In genomic region chr11:97338977-97339315, GRCm38 (mm10) we compare ENCODE assay signal across 9 mouse cellular contexts. TPM values are rescaled to one million over a fixed set of nuclear protein-coding genes. Genes with fewer than 3 reads are reported as not detected.
DNase-seq lines count a peak whose midpoint lies in the region; ATAC-seq lines count a peak whose summit lies in the region.
"Had no signal": no experiment of that assay in that cellular context is flagged by ENCODE, and none has a peak within 500 bp of the region (broad histone marks: within the 10 kb centered on the region; RNA-seq: fewer than 3 reads in every experiment).

No protein-coding gene starts in this region.

- H3K4me2 ChIP-seq in neural tube, embryonic 11.5 days (ENCODE audit: low read depth): no peak overlapping the region
- H3K4me2 ChIP-seq in forebrain, embryonic 15.5 days (replicated peaks): peak overlapping the region; percentile 29
- peak overlapping the region; percentile 13; the same call in 1 of the 2 replicates for H3K4me2 ChIP-seq in midbrain, embryonic 16.5 days (ENCODE audit: low read length)

- no peaks in the 10 kb centered on the region for H3K27me3 ChIP-seq in neural tube, embryonic 11.5 days (ENCODE audit: control insufficient read depth, insufficient read depth, low read length)
- no peaks in the 10 kb centered on the region for H3K27me3 ChIP-seq in forebrain, embryonic 15.5 days
- no peaks in the 10 kb centered on the region for H3K27me3 ChIP-seq in midbrain, embryonic 16.5 days (ENCODE audit: control insufficient read depth, insufficient read depth, low read depth, low read length)

- peak; percentile 8 for DNase-seq in neural tube, embryonic 11.5 days (ENCODE audit: low spot score)
- no peak for DNase-seq in neural tube, embryonic 10.5 days (ENCODE audit: extremely low spot score, low spot score)
- peak; percentile 66 to 69 for DNase-seq in heart, postnatal 36 days
- DNase-seq in layer of hippocampus, postnatal 10 days (ENCODE audit: low spot score in 2 of 2): peak; percentile 63 to 79
- DNase-seq in urinary bladder, postnatal 25 days (ENCODE audit: low spot score): peak; percentile 52
- no peak for DNase-seq in yolk sac, embryonic 10.5 days (ENCODE audit: low spot score)

- no peak overlapping the region for H3K27ac ChIP-seq in neural tube, embryonic 11.5 days (ENCODE audit: low read depth, low read length)
- H3K27ac ChIP-seq in forebrain, embryonic 15.5 days (replicated peaks): peak overlapping the region; percentile 45; the same call in 1 of the 2 replicates
- no peak overlapping the region for H3K27ac ChIP-seq in midbrain, embryonic 16.5 days (ENCODE audit: low read length)

- WGBS in neural tube, embryonic 11.5 days: 58% methylated on average over 17 of the region's 17 CpGs
- WGBS in forebrain, embryonic 15.5 days: 26% methylated on average over 17 of the region's 17 CpGs
- WGBS in midbrain, embryonic 16.5 days: 36% methylated on average over 17 of the region's 17 CpGs

- H3K36me3 ChIP-seq in neural tube, embryonic 11.5 days (ENCODE audit: control insufficient read depth, insufficient read depth, low read length): no peaks in the 10 kb centered on the region
- no peaks in the 10 kb centered on the region for H3K36me3 ChIP-seq in forebrain, embryonic 15.5 days
- no peaks in the 10 kb centered on the region for H3K36me3 ChIP-seq in midbrain, embryonic 16.5 days (ENCODE audit: control insufficient read depth, insufficient read depth, low read length)
- H3K36me3 ChIP-seq: G1E had no signal

- no peak overlapping the region for H3K9ac ChIP-seq in neural tube, embryonic 11.5 days (ENCODE audit: low read length)
- H3K9ac ChIP-seq in forebrain, embryonic 15.5 days (replicated peaks): peak overlapping the region; percentile 25; the same call in 1 of the 2 replicates
- H3K9ac ChIP-seq in midbrain, embryonic 16.5 days (ENCODE audit: low read depth, low read length): no peak overlapping the region

- no peak for ATAC-seq in neural tube, embryonic 11.5 days (ENCODE audit: insufficient read depth, low FRiP score, low TSS enrichment)
- ATAC-seq in forebrain, embryonic 15.5 days (replicated peaks): no peak
- ATAC-seq in midbrain, embryonic 16.5 days: no peak

- no peaks in the 10 kb centered on the region for H3K9me3 ChIP-seq in neural tube, embryonic 11.5 days (ENCODE audit: control insufficient read depth, low read length)
- no peaks in the 10 kb centered on the region for H3K9me3 ChIP-seq in forebrain, embryonic 15.5 days
- H3K9me3 ChIP-seq in midbrain, embryonic 16.5 days (replicated peaks; ENCODE audit: control insufficient read depth, low read length, poor library complexity, severe bottlenecking): no peaks in the 10 kb centered on the region
- H3K9me3 ChIP-seq: G1E had no signal

- no peaks in the 10 kb centered on the region for H3K4me1 ChIP-seq in neural tube, embryonic 11.5 days (ENCODE audit: control insufficient read depth, insufficient read depth, low read length)
- peaks cover 14% of the 10 kb centered on the region for H3K4me1 ChIP-seq in forebrain, embryonic 15.5 days
- no peaks in the 10 kb centered on the region for H3K4me1 ChIP-seq in midbrain, embryonic 16.5 days (ENCODE audit: control insufficient read depth, insufficient read depth, low read length)

- H3K4me3 ChIP-seq in neural tube, embryonic 11.5 days (ENCODE audit: low read depth, low read length): no peak overlapping the region; the same call in 1 of the 2 replicates
- H3K4me3 ChIP-seq in forebrain, embryonic 15.5 days: peak overlapping the region; percentile 5; the same call in 1 of the 2 replicates
- H3K4me3 ChIP-seq in midbrain, embryonic 16.5 days (ENCODE audit: low read depth, low read length): no peak overlapping the region

- intact Hi-C loops in heart, postnatal 36 days (cut with DNase I): no loop called here

RNA-seq across cellular contexts. Expression of gene Gpr179, which starts 12.9 kb away (rescaled TPM):
- 0.04 and 0.08 TPM in 2 replicates for polyA plus RNA-seq in neural tube, embryonic 11.5 days (2014; fragmentation: Nextera tagmentation; extraction: Ambion mirVana)
- 0.18 and 0.33 TPM in 2 replicates for polyA plus RNA-seq in forebrain, embryonic 15.5 days (2015; fragmentation: Nextera tagmentation; extraction: Ambion mirVana)
- total RNA-seq in heart, postnatal 36 days (2021): under 1 TPM; 0.08 to 0.11 TPM
- total RNA-seq in layer of hippocampus, postnatal 10 days (2021): under 1 TPM; 0.34 to 0.42 TPM
- 0.70 and 0.89 TPM in 2 replicates for polyA plus RNA-seq in midbrain, embryonic 16.5 days (2015; fragmentation: Nextera tagmentation; extraction: Ambion mirVana)

RNA-seq across cellular contexts. Expression of gene Socs7, which starts 23.4 kb away (rescaled TPM):
- 3.1 and 3.2 TPM in 2 replicates for polyA plus RNA-seq in neural tube, embryonic 11.5 days (2014; fragmentation: Nextera tagmentation; extraction: Ambion mirVana)
- polyA plus RNA-seq in forebrain, embryonic 15.5 days (2015; fragmentation: Nextera tagmentation; extraction: Ambion mirVana): 10.1 and 10.6 TPM in 2 replicates
- total RNA-seq in heart, postnatal 36 days (2021): 10 to 100 TPM; 18.3 to 19.6 TPM
- 10 to 100 TPM; 69.2 to 72.6 TPM for total RNA-seq in layer of hippocampus, postnatal 10 days (2021)
- 8.5 and 9.9 TPM in 2 replicates for polyA plus RNA-seq in midbrain, embryonic 16.5 days (2015; fragmentation: Nextera tagmentation; extraction: Ambion mirVana)

RNA-seq across cellular contexts. Expression of gene Mrpl45, which starts 23.4 kb away (rescaled TPM):
- 49.0 and 52.9 TPM in 2 replicates for polyA plus RNA-seq in neural tube, embryonic 11.5 days (2014; fragmentation: Nextera tagmentation; extraction: Ambion mirVana)
- 39.0 and 40.6 TPM in 2 replicates for polyA plus RNA-seq in forebrain, embryonic 15.5 days (2015; fragmentation: Nextera tagmentation; extraction: Ambion mirVana)
- total RNA-seq in heart, postnatal 36 days (2021): 10 to 100 TPM; 55.3 to 65.3 TPM
- total RNA-seq in layer of hippocampus, postnatal 10 days (2021): 10 to 100 TPM; 22.8 to 23.7 TPM
- polyA plus RNA-seq in midbrain, embryonic 16.5 days (2015; fragmentation: Nextera tagmentation; extraction: Ambion mirVana): 38.2 and 41.6 TPM in 2 replicates

RNA-seq across cellular contexts. Expression of gene Npepps, which starts 58.5 kb away (rescaled TPM):
- 98.6 and 102 TPM in 2 replicates for polyA plus RNA-seq in neural tube, embryonic 11.5 days (2014; fragmentation: Nextera tagmentation; extraction: Ambion mirVana)
- 136 and 151 TPM in 2 replicates for polyA plus RNA-seq in forebrain, embryonic 15.5 days (2015; fragmentation: Nextera tagmentation; extraction: Ambion mirVana)
- total RNA-seq in heart, postnatal 36 days (2021): 10 to 100 TPM; 79.6 to 87.6 TPM
- 100 to 1,000 TPM; 144 to 159 TPM for total RNA-seq in layer of hippocampus, postnatal 10 days (2021)
- 151 and 163 TPM in 2 replicates for polyA plus RNA-seq in midbrain, embryonic 16.5 days (2015; fragmentation: Nextera tagmentation; extraction: Ambion mirVana)

Comparison
In these comparisons a context has a peak if more than half of its experiments do, and no peak if none do; other contexts are left out.
1. DNase-seq: peak in neural tube, embryonic 11.5 days (single experiment), heart, postnatal 36 days (2 of 2), layer of hippocampus, postnatal 10 days (2 of 2) and urinary bladder, postnatal 25 days (single experiment); none in neural tube, embryonic 10.5 days (single experiment) and yolk sac, embryonic 10.5 days (single experiment).